8 mouse cellular contexts compared by ENCODE assay signal in genomic region chr1:133978271-133978988, GRCm38 (mm10). TPM values are rescaled to one million over a fixed set of nuclear protein-coding genes. Genes with fewer than 3 reads are reported as not detected.
DNase-seq lines count a peak whose midpoint lies in the region; ATAC-seq and TF ChIP-seq lines count a peak whose summit lies in the region.

No protein-coding gene starts in this region.

- no peak overlapping the region for H3K4me3 ChIP-seq in embryonic fibroblast, embryonic 13.5 days (ENCODE audit: insufficient read depth, low read length)
- H3K4me3 ChIP-seq in intestine, embryonic 16.5 days (ENCODE audit: low read length) = no peak overlapping the region

- H3K27ac ChIP-seq in embryonic fibroblast, embryonic 13.5 days (ENCODE audit: insufficient read depth, low read length) = peak overlapping the region; percentile 78
- no peak overlapping the region for H3K27ac ChIP-seq in intestine, embryonic 16.5 days (ENCODE audit: low read length)

- no peaks in the 10 kb centered on the region for H3K36me3 ChIP-seq in intestine, embryonic 16.5 days (ENCODE audit: control insufficient read depth, insufficient read depth, low read length)

- peak; percentile 30; the same call in 1 of the 2 replicates for TF ChIP-seq POLR2A in embryonic fibroblast, embryonic 13.5 days (IDR thresholded peaks at IDR 0.05; ENCODE audit: low read depth, low read length)

- ATAC-seq in intestine, embryonic 16.5 days = peak; percentile 71
- no peak for ATAC-seq in inflammation-experienced regulatory T-cells, adult 6 months

- no peak overlapping the region for H3K9ac ChIP-seq in intestine, embryonic 16.5 days (ENCODE audit: low read depth, low read length)

- no peaks in the 10 kb centered on the region for H3K9me3 ChIP-seq in intestine, embryonic 16.5 days (ENCODE audit: control insufficient read depth, low read length)

- DNase-seq in kidney, postnatal 25 days = peak; percentile 22 to 46
- no peak for DNase-seq in kidney, adult 9 months
- DNase-seq in adrenal gland, postnatal 25 days = peak; percentile 22
- no peak for DNase-seq in embryo, embryonic 11 days
- DNase-seq in spleen, postnatal 10 days (ENCODE audit: low spot score in 2 of 2) = no peak

- H3K27me3 ChIP-seq in intestine, embryonic 16.5 days (replicated peaks; ENCODE audit: control insufficient read depth, insufficient read depth, low read length) = no peaks in the 10 kb centered on the region

- no peak overlapping the region for H3K4me2 ChIP-seq in intestine, embryonic 16.5 days (ENCODE audit: low read depth, low read length)

- peaks cover 17% of the 10 kb centered on the region for H3K4me1 ChIP-seq in embryonic fibroblast, embryonic 13.5 days (ENCODE audit: control insufficient read depth, insufficient read depth, low read length)
- H3K4me1 ChIP-seq in intestine, embryonic 16.5 days (ENCODE audit: control insufficient read depth, insufficient read depth, low read length) = peaks cover 13% of the 10 kb centered on the region; the same call in 1 of the 2 replicates

- WGBS in intestine, embryonic 16.5 days = 35% methylated on average over 11 of the region's 11 CpGs

- TF ChIP-seq CTCF in embryonic fibroblast, embryonic 13.5 days (IDR thresholded peaks at IDR 0.05; ENCODE audit: borderline replicate concordance, insufficient read depth, low read length) = no peak

RNA-seq across cellular contexts. Expression of gene Prelp, which starts 57.2 kb away (rescaled TPM):
- 38.0 and 39.8 TPM in 2 replicates for total RNA-seq in adrenal gland, postnatal 25 days (2021)
- 28.4 and 42.1 TPM in 2 replicates for polyA plus RNA-seq in embryonic fibroblast, embryonic 13.5 days (2011; ENCODE audit: insufficient read length, low read depth, missing spikeins)
- 2.7 and 2.9 TPM in 2 replicates for polyA plus RNA-seq in intestine, embryonic 16.5 days (2015; fragmentation: Nextera tagmentation; extraction: Ambion mirVana)
- not detected for polyA plus RNA-seq in inflammation-experienced regulatory T-cells, adult 6 months (2017; shearing (Covaris generic))

RNA-seq across cellular contexts. Expression of gene Fmod, which starts 58.6 kb away (rescaled TPM):
- 4.7 and 5.0 TPM in 2 replicates for total RNA-seq in adrenal gland, postnatal 25 days (2021)
- polyA plus RNA-seq in embryonic fibroblast, embryonic 13.5 days (2011; ENCODE audit: insufficient read length, low read depth, missing spikeins) = 35.4 and 74.2 TPM in 2 replicates
- 8.7 and 8.8 TPM in 2 replicates for polyA plus RNA-seq in intestine, embryonic 16.5 days (2015; fragmentation: Nextera tagmentation; extraction: Ambion mirVana)
- polyA plus RNA-seq in inflammation-experienced regulatory T-cells, adult 6 months (2017; shearing (Covaris generic)) = not detected

Comparison
In these comparisons a context has a peak if more than half of its experiments do, and no peak if none do; other contexts are left out.
1. DNase-seq: peak in kidney, postnatal 25 days (2 of 2) and adrenal gland, postnatal 25 days (single experiment); none in kidney, adult 9 months (single experiment), embryo, embryonic 11 days (single experiment) and spleen, postnatal 10 days (0 of 2).